In genomic region chr8:84825636-84826035, GRCm38 (mm10) we compare ENCODE assay signal across 11 mouse cellular contexts. TPM values are rescaled to one million over a fixed set of nuclear protein-coding genes. Genes with fewer than 3 reads are reported as not detected.
DNase-seq lines count a peak whose midpoint lies in the region; ATAC-seq lines count a peak whose summit lies in the region.
"Had no signal": no experiment of that assay in that cellular context is flagged by ENCODE, and none has a peak within 500 bp of the region (broad histone marks: within the 10 kb centered on the region; RNA-seq: fewer than 3 reads in every experiment).

No protein-coding gene starts in this region.

- peak; percentile 41 to 51 for DNase-seq in spleen, adult 18-20 months
- no peak for DNase-seq in spleen, postnatal 14 days (ENCODE audit: low spot score in 2 of 2)
- DNase-seq in natural killer cell, adult 2 months (ENCODE audit: low spot score in 2 of 2): peak; percentile 27 to 42
- peak; percentile 65 for DNase-seq in thymus, postnatal 4 days
- DNase-seq in embryo, embryonic 9.5 days (ENCODE audit: extremely low spot score): no peak
- DNase-seq in kidney, adult 9 months: no peak
- DNase-seq in embryo, embryonic 11 days: no peak
- DNase-seq: adrenal gland, postnatal 10 days; right cerebral cortex, postnatal 4 days had no signal

- ATAC-seq in inflammation-experienced regulatory T-cells, adult 6 months: peak; percentile 84
- ATAC-seq: hindbrain, postnatal 0 days had no signal

RNA-seq across cellular contexts. Expression of gene Dand5, which starts 3.0 kb away (rescaled TPM):
- polyA plus RNA-seq in inflammation-experienced regulatory T-cells, adult 6 months (2017; shearing (Covaris generic)): 1 to 10 TPM; 4.7 to 5.6 (median 5.4) TPM

RNA-seq across cellular contexts. Expression of gene Gadd45gip1, which starts 5.7 kb away (rescaled TPM):
- polyA plus RNA-seq in inflammation-experienced regulatory T-cells, adult 6 months (2017; shearing (Covaris generic)): 10 to 100 TPM; 14.6 to 16.7 (median 16.1) TPM

RNA-seq across cellular contexts. Expression of gene Rad23a, which starts 14.8 kb away (rescaled TPM):
- 100 to 1,000 TPM; 128 to 152 (median 145) TPM for polyA plus RNA-seq in inflammation-experienced regulatory T-cells, adult 6 months (2017; shearing (Covaris generic))

RNA-seq across cellular contexts. Expression of gene Calr, which starts 21.1 kb away (rescaled TPM):
- 100 to 1,000 TPM; 278 to 341 (median 290) TPM for polyA plus RNA-seq in inflammation-experienced regulatory T-cells, adult 6 months (2017; shearing (Covaris generic))

RNA-seq across cellular contexts. Expression of gene Nfix, which starts 25.5 kb away (rescaled TPM):
- polyA plus RNA-seq in inflammation-experienced regulatory T-cells, adult 6 months (2017; shearing (Covaris generic)): 1 to 10 TPM in 2 of 3 experiments, under 1 TPM in 1; 0.92 to 6.3 (median 3.1) TPM

Comparison
In these comparisons a context has a peak if more than half of its experiments do, and no peak if none do; other contexts are left out.
1. DNase-seq: peak in spleen, adult 18-20 months (2 of 2), natural killer cell, adult 2 months (2 of 2) and thymus, postnatal 4 days (single experiment); none in spleen, postnatal 14 days (0 of 2), embryo, embryonic 9.5 days (single experiment), kidney, adult 9 months (single experiment) and embryo, embryonic 11 days (single experiment).